Mouse (Mus musculus) stomach, postnatal 0 days (tissue): ENCODE data around the gene Gm10197. TPM values are rescaled to one million over a fixed set of nuclear protein-coding genes. Genes with fewer than 3 reads are reported as not detected.
A peak's percentile ranks its signal among the peaks of the same experiment; 100 is the strongest.

Experiments
- ATAC-seq: fragments of 200-750 bp; cut with Nextera tagmentation; 2 replicates; pipeline ENCODE4 v1.8.0; 2017; ENCODE audit not compliant: low FRiP score, low TSS enrichment
- DNase-seq: peaks from one replicate; pipeline ENCODE4 v3.0.0-alpha.2; 2016; ENCODE audit warnings: low spot score
- H3K27ac ChIP-seq: fragments of 300-500 bp; sonication (generic); replicated peaks from 2 replicates; pipeline ENCODE4 v1.5.1; 2014; ENCODE audit warnings: mild to moderate bottlenecking, control low read depth
- H3K27me3 ChIP-seq: fragments of 300-500 bp; sonication (generic); 2 replicates; pipeline ENCODE4 v1.6.1; 2014; ENCODE audit warnings: low read length; ENCODE audit not compliant: control insufficient read depth, insufficient read depth
- H3K36me3 ChIP-seq: fragments of 300-500 bp; sonication (generic); 2 replicates; pipeline ENCODE4 v1.6.1; 2014; ENCODE audit warnings: low read length, mixed read lengths; ENCODE audit not compliant: control insufficient read depth, insufficient read depth
- H3K4me1 ChIP-seq: fragments of 300-500 bp; sonication (generic); replicated peaks from 2 replicates; pipeline ENCODE4 v1.6.1; 2014; ENCODE audit warnings: antibody characterized with exemption; ENCODE audit not compliant: control insufficient read depth, insufficient read depth
- H3K4me2 ChIP-seq: fragments of 300-500 bp; sonication (generic); replicated peaks from 2 replicates; pipeline ENCODE4 v1.6.1; 2014; ENCODE audit warnings: low read depth, mild to moderate bottlenecking, control low read depth, moderate library complexity
- H3K4me3 ChIP-seq: fragments of 300-500 bp; sonication (generic); 2 replicates; pipeline ENCODE4 v1.5.1; 2014; ENCODE audit warnings: low read depth, low read length, control low read depth
- H3K9ac ChIP-seq: fragments of 300-500 bp; sonication (generic); 2 replicates; pipeline ENCODE4 v1.6.1; 2014; ENCODE audit warnings: mild to moderate bottlenecking, low read length, control low read depth, mixed read lengths
- H3K9me3 ChIP-seq: fragments of 300-500 bp; sonication (generic); 2 replicates; pipeline ENCODE4 v1.6.1; 2016; ENCODE audit warnings: low read length; ENCODE audit not compliant: control insufficient read depth
- CTCF ChIP-seq: IDR thresholded peaks from 2 replicates; pipeline ENCODE4 v1.5.1; 2016; ENCODE audit warnings: antibody characterized with exemption, low read depth, mild to moderate bottlenecking, moderate library complexity
- EP300 ChIP-seq: optimal IDR thresholded peaks from 2 replicates; pipeline ENCODE3; 2016; ENCODE audit warnings: antibody characterized with exemption
- WGBS: fragments of 180-500 bp; shearing (Covaris S2); extraction: QIAGEN DNeasy Blood & Tissue Kit; methylation state at CpG from one replicate; pipeline ENCODE4 v1.1.7; 2014; 5-methylcytosine and 5-hydroxymethylcytosine counted together
- polyA plus RNA-seq: library from polyadenylated mRNA; unstranded; fragments of >200 nt; fragmentation: Nextera tagmentation; extraction: Ambion mirVana; gene quantifications from 2 replicates; pipeline ENCODE4 v1.2.1, GENCODE M21; 2015

Gm10197 gene
- polyA plus RNA-seq, 1 experiment from 2014 or later = not detected

GRCm38 (mm10) chr19:53389851-53390431 is 18.4 kb upstream of the Gm10197 start:
- ATAC-seq (peak; percentile 83), DNase-seq (no peak)
- Histone ChIP-seq H3K4me2 (peak overlapping the region; percentile 71), H3K36me3 (peaks cover 3% of the 10 kb centered on the region; the same call in 1 of the 2 replicates), H3K4me3 (peak overlapping the region; percentile 99), H3K9ac (peak overlapping the region; percentile 99), H3K27ac (peak overlapping the region; percentile 100), H3K4me1 (no peaks in the 10 kb centered on the region), H3K9me3 (no peaks in the 10 kb centered on the region), H3K27me3 (no peaks in the 10 kb centered on the region)
- under 1% methylated on average over 54 of the region's 59 CpGs for WGBS
- TF ChIP-seq CTCF (peak; percentile 44), EP300 (no peak)

GRCm38 (mm10) chr19:53389417-53389816 is 17.9 kb upstream of the Gm10197 start:
- no peak for TF ChIP-seq CTCF
- no peak for TF ChIP-seq EP300
- DNase-seq (no peak), ATAC-seq (no peak)
- peaks cover 3% of the 10 kb centered on the region; the same call in 1 of the 2 replicates for H3K36me3 ChIP-seq
- peak overlapping the region; percentile 71 for H3K4me2 ChIP-seq
- peak overlapping the region; percentile 100 for H3K27ac ChIP-seq
- peak overlapping the region; percentile 99 for H3K4me3 ChIP-seq
- WGBS = 13% methylated on average over 6 of the region's 6 CpGs
- H3K27me3 ChIP-seq = no peaks in the 10 kb centered on the region
- no peaks in the 10 kb centered on the region for H3K4me1 ChIP-seq
- no peaks in the 10 kb centered on the region for H3K9me3 ChIP-seq
- peak overlapping the region; percentile 99 for H3K9ac ChIP-seq

GRCm38 (mm10) chr19:53383336-53383735 is 11.8 kb upstream of the Gm10197 start:
- Histone ChIP-seq H3K27ac (no peak overlapping the region), H3K36me3 (peaks cover 20% of the 10 kb centered on the region), H3K4me1 (no peaks in the 10 kb centered on the region), H3K9ac (no peak overlapping the region), H3K4me3 (no peak overlapping the region), H3K27me3 (no peaks in the 10 kb centered on the region), H3K4me2 (no peak overlapping the region), H3K9me3 (no peaks in the 10 kb centered on the region)
- no peak for TF ChIP-seq EP300
- TF ChIP-seq CTCF = no peak
- DNase-seq (no peak), ATAC-seq (no peak)
- WGBS = 93% methylated on average over 15 of the region's 15 CpGs

DNA sequence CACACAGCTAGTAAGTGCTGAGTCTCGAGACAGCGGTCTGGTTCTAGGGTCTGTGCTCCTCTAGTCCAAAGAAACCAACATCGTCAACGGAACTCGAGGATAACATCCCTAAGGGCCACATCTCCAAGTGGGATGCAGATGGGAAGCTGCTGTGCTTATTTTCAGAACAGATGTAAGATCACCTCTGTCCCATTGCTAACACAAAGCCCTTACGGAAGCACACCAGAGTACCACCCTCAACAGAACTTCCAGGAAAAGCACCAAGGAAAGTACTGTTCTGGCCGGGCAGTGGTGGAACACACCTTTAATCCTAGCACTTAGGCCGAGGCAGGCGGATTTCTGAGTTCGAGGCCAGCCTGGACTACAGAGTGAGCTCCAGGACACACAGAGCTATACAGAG is 6.9 kb upstream of the Gm10197 start:
- Histone ChIP-seq H3K27ac (no peak overlapping the region), H3K4me3 (no peak overlapping the region), H3K9ac (no peak overlapping the region), H3K27me3 (no peaks in the 10 kb centered on the region), H3K4me2 (no peak overlapping the region), H3K4me1 (no peaks in the 10 kb centered on the region), H3K9me3 (no peaks in the 10 kb centered on the region), H3K36me3 (peaks cover 21% of the 10 kb centered on the region)
- WGBS = 91% methylated on average over 10 of the region's 10 CpGs
- TF ChIP-seq EP300 = no peak
- TF ChIP-seq CTCF = no peak
- ATAC-seq (peak; percentile 40; the same call in 1 of the 2 replicates), DNase-seq (no peak)

DNA sequence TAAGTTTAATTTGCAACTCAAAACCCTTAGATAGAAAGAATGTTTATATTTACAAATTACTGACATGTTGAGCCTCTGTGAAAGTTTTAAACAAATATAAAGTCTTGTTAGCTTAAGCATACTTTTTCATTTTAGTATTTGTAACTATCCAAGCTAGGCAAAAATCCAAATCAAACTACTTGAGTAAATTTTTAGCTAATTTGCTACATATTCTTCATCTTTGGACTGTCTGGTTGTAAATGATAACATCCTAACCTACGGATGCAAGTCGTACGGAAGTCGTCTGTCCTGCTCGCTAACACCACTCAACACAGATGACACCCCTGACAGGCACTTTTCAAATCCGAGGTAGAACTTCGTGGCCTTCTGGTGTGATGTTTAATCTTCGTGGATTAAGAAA is 6.1 kb upstream of the Gm10197 start:
- no peaks in the 10 kb centered on the region for H3K4me1 ChIP-seq
- no peak overlapping the region for H3K27ac ChIP-seq
- no peaks in the 10 kb centered on the region for H3K9me3 ChIP-seq
- WGBS = 69% methylated on average over 8 of the region's 8 CpGs
- TF ChIP-seq EP300 (no peak), CTCF (no peak)
- no peak for DNase-seq
- H3K27me3 ChIP-seq = no peaks in the 10 kb centered on the region
- peaks cover 16% of the 10 kb centered on the region; the same call in 1 of the 2 replicates for H3K36me3 ChIP-seq
- H3K9ac ChIP-seq = no peak overlapping the region
- no peak overlapping the region for H3K4me2 ChIP-seq
- ATAC-seq = no peak
- no peak overlapping the region for H3K4me3 ChIP-seq

- 90% methylated on average over 9 of the region's 9 CpGs for WGBS
- H3K27ac ChIP-seq = no peak overlapping the region
- no peaks in the 10 kb centered on the region for H3K9me3 ChIP-seq
- no peak overlapping the region for H3K4me2 ChIP-seq
- no peak overlapping the region for H3K4me3 ChIP-seq
- TF ChIP-seq CTCF (no peak), EP300 (no peak)
- DNase-seq (no peak), ATAC-seq (no peak)
- H3K9ac ChIP-seq = no peak overlapping the region
- H3K27me3 ChIP-seq = no peaks in the 10 kb centered on the region
- H3K4me1 ChIP-seq = no peaks in the 10 kb centered on the region
- peaks cover 12% of the 10 kb centered on the region; the same call in 1 of the 2 replicates for H3K36me3 ChIP-seq
Measured at GRCm38 (mm10) chr19:53375816-53376215, 4.2 kb upstream of the Gm10197 start.
